Mouse (Mus musculus): Measurements from ENCODE around the gene Zfp882.

DNA sequence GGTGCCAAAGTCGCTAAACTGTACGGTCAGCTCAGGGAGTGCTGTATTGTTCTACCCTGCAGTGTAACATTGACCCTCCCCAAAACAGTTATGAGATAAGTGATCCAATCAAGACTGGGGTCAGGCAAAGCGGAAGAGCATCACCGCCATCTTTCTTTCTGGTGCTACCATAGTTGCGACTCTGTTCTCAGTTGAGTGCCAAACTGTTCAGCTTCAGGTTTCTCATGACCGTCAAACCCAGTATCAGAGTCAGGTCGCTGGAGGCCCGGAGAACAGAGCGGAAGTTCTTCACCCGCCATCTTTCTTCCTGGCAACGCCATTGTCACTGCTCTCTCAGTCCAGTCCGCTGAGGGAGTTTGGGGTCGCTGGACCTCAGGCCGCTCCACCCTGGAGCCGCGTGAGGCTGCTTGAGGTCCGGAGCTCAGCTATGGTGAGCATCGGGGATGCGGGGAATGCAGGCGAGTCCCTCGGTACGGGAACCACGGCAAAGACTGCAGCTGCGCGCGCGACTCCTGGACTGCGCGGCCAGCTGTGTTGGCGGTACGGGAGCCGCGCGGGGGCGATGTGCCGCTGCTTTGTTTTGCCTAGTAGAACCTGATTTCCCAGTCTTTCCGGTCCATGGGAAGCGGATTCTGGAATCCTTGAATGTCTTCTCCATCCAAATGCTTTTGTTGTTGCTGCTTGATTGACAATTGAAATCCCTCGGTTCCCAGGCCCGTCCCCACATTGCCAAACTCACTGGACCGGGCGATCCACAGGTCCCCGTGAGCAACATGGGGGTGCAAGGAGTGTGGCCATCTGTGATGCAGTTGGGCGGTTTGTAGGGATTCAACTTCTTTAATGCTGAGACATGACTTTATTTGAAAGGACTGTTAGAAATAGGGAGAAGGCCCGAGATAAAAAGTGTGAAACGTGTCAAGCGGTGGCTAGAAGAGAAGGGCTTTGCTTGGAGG is at the start of gene Zfp882, which contains the start of gene Zfp617:
- TF ChIP-seq CTCF (IDR thresholded peaks at IDR 0.05; ENCODE audit: borderline replicate concordance, insufficient read depth, low read length) (peak; percentile 54), POLR2A (IDR thresholded peaks at IDR 0.05; ENCODE audit: low read depth, low read length) (peak; percentile 54)

Measured in embryonic fibroblast, embryonic 13.5 days (primary cell).